Mouse (Mus musculus) small intestine, adult 2 months (tissue): ENCODE data around the gene Ak5. TPM values are rescaled to one million over a fixed set of nuclear protein-coding genes. Genes with fewer than 3 reads are reported as not detected.

Experiments
- H3K27ac ChIP-seq: fragments of 200-500 bp; 2 replicates; pipeline ENCODE4 v1.5.1; 2012; ENCODE audit warnings: low read depth, low read length, control low read depth, inconsistent platforms; ENCODE audit not compliant: insufficient read depth
- H3K27me3 ChIP-seq: fragments of 200-500 bp; 2 replicates; pipeline ENCODE4 v1.6.1; 2012; ENCODE audit warnings: mild to moderate bottlenecking, moderate library complexity, low read length, inconsistent platforms; ENCODE audit not compliant: control insufficient read depth, insufficient read depth
- H3K36me3 ChIP-seq: fragments of 200-500 bp; 2 replicates; pipeline ENCODE4 v1.6.1; 2012; ENCODE audit warnings: mild to moderate bottlenecking, low read length, control low read depth, inconsistent platforms; ENCODE audit not compliant: control insufficient read depth, insufficient read depth
- H3K4me1 ChIP-seq: fragments of 200-500 bp; 2 replicates; pipeline ENCODE4 v1.6.1; 2012; ENCODE audit warnings: low read length, inconsistent platforms, mixed read lengths; ENCODE audit not compliant: control insufficient read depth, insufficient read depth, insufficient read length
- H3K4me3 ChIP-seq: fragments of 200-500 bp; 2 replicates; pipeline ENCODE4 v1.5.1; 2012; ENCODE audit warnings: low read depth, mild to moderate bottlenecking, control low read depth, inconsistent platforms, low read length, moderate library complexity
- CTCF ChIP-seq: fragments of 200-500 bp; IDR thresholded peaks from 2 replicates; pipeline ENCODE4 v1.5.1; 2012; ENCODE audit warnings: low read depth, mild to moderate bottlenecking, control low read depth, inconsistent platforms, low read length, moderate library complexity, mixed read lengths; ENCODE audit not compliant: insufficient replicate concordance, insufficient read length; ENCODE audit errors: extremely low read depth
- POLR2A ChIP-seq: fragments of 200-500 bp; IDR thresholded peaks from 2 replicates; pipeline ENCODE4 v1.6.1; 2012; ENCODE audit warnings: low read depth, mild to moderate bottlenecking, control low read depth, inconsistent platforms, low read length, moderate library complexity
- WGBS: fragments of 180-500 bp; shearing (Covaris S2); methylation state at CpG from one replicate; pipeline ENCODE4 v1.1.7; 2018; 5-methylcytosine and 5-hydroxymethylcytosine counted together
- polyA plus RNA-seq: library from polyadenylated mRNA; depleted of rRNA; stranded (reverse); fragments of >200 nt; gene quantifications from 2 replicates; pipeline ENCODE4 v1.2.3, GENCODE M21; 2012

The Ak5 gene
- polyA plus RNA-seq, 1 experiment: not detected

DNA sequence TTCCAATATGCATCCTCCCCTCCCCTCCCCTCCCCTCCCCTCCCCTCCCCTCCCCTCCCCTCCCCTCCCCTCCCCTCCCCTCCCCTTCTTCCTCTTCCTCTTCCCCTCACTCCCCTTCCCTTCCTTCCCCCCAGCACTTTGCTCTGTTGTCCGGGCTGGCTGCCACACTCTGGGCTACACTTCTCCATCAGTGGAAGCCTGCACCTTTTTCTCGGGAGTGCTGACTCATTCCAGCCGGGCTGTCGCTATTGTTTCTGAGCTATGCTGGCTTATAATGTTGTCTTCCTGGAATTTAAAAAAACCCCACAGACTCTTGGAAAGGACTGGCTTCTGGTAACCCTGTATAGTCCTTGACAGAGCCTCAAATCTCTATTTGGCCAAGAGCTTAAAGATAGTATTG, 111.7 kb downstream of the Ak5 start:
- Histone ChIP-seq H3K27me3 (no peaks in the 10 kb centered on the region), H3K36me3 (no peaks in the 10 kb centered on the region), H3K27ac (no peak overlapping the region), H3K4me3 (no peak overlapping the region), H3K4me1 (no peaks in the 10 kb centered on the region)
- WGBS: 22% methylated on average over 4 of the region's 4 CpGs
- no peak for TF ChIP-seq CTCF

DNA sequence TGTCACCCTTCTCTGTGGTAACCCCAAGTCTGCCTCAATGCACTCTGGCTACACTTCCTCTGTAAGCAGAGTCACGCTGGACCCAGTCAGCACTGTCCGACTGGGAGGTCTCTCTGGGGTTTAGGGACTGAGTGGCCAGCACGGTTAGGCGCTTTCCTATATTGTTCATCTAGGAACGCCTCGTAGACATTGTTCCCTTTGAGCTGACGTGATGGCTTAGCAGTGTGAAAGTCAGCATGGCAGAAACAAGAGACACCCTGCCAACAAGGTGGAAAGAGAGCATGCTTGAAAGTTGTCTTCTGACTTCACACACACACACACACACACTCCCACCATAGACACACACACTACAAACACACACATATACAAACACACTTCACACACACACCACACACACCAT, 112.9 kb downstream of the Ak5 start:
- TF ChIP-seq POLR2A (no peak), CTCF (no peak)

DNA sequence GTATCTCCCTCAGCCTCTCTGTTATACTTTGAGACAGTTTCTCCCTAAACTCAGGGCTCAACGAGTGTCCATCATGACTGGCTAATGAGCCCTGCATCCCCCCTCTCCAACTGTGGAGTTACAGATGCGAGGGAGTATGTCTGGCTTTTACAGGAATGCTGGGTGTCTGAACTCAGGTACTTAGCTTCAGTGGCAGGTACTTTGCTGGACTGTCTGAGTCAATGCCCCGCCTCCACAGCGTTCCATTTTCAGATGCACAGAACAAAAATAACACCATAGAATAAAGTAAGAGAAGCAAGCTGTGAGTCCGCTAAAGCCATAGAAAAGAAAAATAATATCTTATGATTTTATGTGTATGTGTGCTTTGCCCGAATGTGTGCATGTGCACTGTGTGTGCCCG, 113.8 kb downstream of the Ak5 start:
- 83% methylated on average over 7 of the region's 7 CpGs for WGBS
- no peaks in the 10 kb centered on the region for H3K27me3 ChIP-seq
- no peak overlapping the region for H3K27ac ChIP-seq
- H3K4me1 ChIP-seq: no peaks in the 10 kb centered on the region
- TF ChIP-seq POLR2A (no peak), CTCF (no peak)
- H3K36me3 ChIP-seq: no peaks in the 10 kb centered on the region
- no peak overlapping the region for H3K4me3 ChIP-seq

More for the DNA sequence above, 112.9 kb downstream of the Ak5 start:
- 59% methylated on average over 7 of the region's 7 CpGs for WGBS
- H3K4me3 ChIP-seq: no peak overlapping the region
- no peaks in the 10 kb centered on the region for H3K4me1 ChIP-seq
- H3K36me3 ChIP-seq: no peaks in the 10 kb centered on the region
- no peak overlapping the region for H3K27ac ChIP-seq
- H3K27me3 ChIP-seq: no peaks in the 10 kb centered on the region

DNA sequence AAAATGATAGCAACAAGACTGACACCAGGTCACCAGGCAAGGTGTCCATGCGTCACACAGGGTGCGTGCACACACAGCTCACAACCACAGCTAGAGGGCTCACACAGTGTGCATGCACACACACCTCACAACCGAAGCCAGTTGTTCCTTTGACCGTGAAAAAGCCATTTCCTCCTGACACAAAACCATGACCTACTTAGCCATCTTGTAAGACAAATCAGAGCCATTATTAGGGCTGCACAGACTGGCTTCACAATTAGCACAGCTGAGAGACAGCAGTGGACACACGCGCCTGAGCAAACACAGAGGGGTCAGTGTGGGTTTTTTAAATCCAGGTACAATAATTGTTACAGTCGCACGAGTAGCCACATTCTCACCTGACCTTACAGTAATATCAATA, 115.5 kb downstream of the Ak5 start:
- H3K4me3 ChIP-seq: no peak overlapping the region
- no peaks in the 10 kb centered on the region for H3K36me3 ChIP-seq
- no peaks in the 10 kb centered on the region for H3K27me3 ChIP-seq
- no peak overlapping the region for H3K27ac ChIP-seq
- WGBS: 82% methylated on average over 8 of the region's 8 CpGs
- TF ChIP-seq CTCF (no peak), POLR2A (no peak)
- no peaks in the 10 kb centered on the region for H3K4me1 ChIP-seq

DNA sequence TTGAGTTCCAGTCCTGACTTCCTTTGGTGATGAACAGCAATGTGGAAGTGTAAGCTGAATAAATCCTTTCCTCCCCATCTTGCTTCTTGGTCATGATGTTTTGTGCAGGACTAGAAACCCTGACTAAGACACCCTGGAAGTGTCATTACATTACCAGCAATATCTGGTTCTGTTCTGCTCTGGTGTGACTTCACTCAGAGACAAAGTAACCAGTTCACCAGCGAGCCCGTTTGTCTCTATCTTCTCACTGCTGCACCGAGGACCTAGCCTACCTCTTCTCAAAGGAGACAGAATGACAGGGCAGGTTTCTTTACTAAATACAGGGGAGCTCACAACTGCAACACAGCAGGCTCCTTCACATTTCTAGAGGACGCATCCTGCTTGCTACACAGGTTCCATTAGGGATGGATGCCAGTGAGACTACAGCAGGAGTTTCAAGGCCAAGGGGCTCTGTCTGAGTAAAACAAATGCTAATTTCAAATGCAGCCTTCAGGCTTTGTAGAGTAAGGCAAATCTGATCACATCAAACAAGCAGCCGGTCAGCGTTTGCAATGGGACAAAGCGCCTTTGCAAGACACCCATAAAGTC, 117.5 kb downstream of the Ak5 start:
- H3K4me1 ChIP-seq: no peaks in the 10 kb centered on the region
- H3K36me3 ChIP-seq: no peaks in the 10 kb centered on the region
- no peak for TF ChIP-seq POLR2A
- H3K27me3 ChIP-seq: no peaks in the 10 kb centered on the region
- H3K4me3 ChIP-seq: no peak overlapping the region
- 90% methylated on average over 7 of the region's 7 CpGs for WGBS
- no peak overlapping the region for H3K27ac ChIP-seq

DNA sequence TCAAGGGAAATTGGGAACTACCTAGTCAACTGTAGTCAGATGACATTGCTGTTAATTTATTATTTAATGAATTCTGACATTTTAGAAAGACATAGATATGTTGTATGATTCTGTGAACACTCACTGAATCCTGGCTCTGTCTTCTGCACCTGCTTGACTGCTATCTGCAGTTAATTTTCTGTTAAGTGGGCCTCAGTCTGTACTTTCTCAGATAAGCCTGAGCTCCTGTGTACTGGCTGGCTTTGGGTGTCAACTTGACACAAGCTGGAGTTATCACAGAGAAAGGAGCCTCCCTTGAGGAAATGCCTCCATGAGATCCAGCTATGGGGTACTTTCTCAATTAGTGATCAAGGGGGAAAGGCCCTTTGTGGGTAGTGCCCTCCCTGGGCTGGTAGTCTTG, 118.1 kb downstream of the Ak5 start:
- H3K4me3 ChIP-seq: no peak overlapping the region
- no peak overlapping the region for H3K27ac ChIP-seq
- TF ChIP-seq POLR2A (no peak), CTCF (no peak)

DNA sequence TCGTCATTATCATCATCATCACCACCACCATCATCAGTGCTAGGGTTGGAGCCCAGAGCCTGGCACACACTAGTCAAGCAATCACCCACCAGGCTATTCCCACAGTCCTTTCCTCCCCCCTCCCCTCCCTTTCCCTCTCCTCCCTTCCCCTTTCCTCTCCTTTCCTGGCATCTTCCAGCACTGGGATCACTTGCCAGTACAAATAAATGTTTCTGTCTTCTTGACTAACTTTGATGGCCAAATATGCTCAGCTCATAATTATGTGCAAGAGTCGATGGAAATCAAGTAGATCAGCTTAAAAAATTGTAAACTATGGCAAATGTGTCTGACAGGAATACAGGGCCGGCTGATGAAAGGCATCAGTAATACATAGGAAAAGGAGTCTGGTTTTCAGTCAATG, 123.2 kb downstream of the Ak5 start:
- no peaks in the 10 kb centered on the region for H3K36me3 ChIP-seq
- no peak overlapping the region for H3K4me3 ChIP-seq
- no peak overlapping the region for H3K27ac ChIP-seq
- WGBS: 77% methylated on average over 3 of the region's 3 CpGs
- no peaks in the 10 kb centered on the region for H3K4me1 ChIP-seq
- TF ChIP-seq CTCF: no peak
- no peak for TF ChIP-seq POLR2A
- no peaks in the 10 kb centered on the region for H3K27me3 ChIP-seq

More for the DNA sequence above, 118.1 kb downstream of the Ak5 start:
- no peaks in the 10 kb centered on the region for H3K36me3 ChIP-seq
- no peaks in the 10 kb centered on the region for H3K4me1 ChIP-seq
- no peaks in the 10 kb centered on the region for H3K27me3 ChIP-seq

DNA sequence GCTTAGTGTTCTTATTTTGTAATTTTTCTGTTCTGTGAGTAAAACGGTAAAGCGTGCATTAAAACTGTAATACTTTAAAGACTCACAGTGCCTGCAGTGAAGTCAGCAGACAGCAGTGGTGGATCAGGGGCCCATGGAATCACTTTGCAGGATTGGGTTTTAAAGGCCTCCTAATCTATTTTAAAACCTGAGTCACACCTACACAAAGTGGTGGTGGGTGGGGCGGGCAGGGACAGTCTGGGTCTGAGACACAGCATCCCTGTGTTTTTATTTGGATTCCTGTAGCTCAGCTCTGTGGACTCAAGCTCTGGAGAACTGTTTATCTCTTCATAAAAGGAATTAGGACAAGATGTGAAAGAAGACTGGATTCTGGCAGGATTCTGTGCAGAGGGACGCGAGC, 125.9 kb downstream of the Ak5 start:
- H3K36me3 ChIP-seq: no peaks in the 10 kb centered on the region
- 77% methylated on average over 5 of the region's 5 CpGs for WGBS
- TF ChIP-seq CTCF: no peak
- no peak for TF ChIP-seq POLR2A
- H3K4me3 ChIP-seq: no peak overlapping the region
- H3K27ac ChIP-seq: no peak overlapping the region
- H3K27me3 ChIP-seq: no peaks in the 10 kb centered on the region
- H3K4me1 ChIP-seq: no peaks in the 10 kb centered on the region
